Mouse (Mus musculus) stomach, embryonic 15.5 days (tissue): ENCODE data around the gene Chil6. TPM values are rescaled to one million over a fixed set of nuclear protein-coding genes. Genes with fewer than 3 reads are reported as not detected.

ENCODE experiments used
- ATAC-seq: fragments of 200-750 bp; cut with Nextera tagmentation; 2 replicates; pipeline ENCODE4 v1.8.0; 2017; ENCODE audit warnings: low read depth, moderate number of reproducible peaks, moderate TSS enrichment; ENCODE audit not compliant: insufficient read depth, low FRiP score
- H3K27ac ChIP-seq: fragments of 300-500 bp; sonication (generic); 2 replicates; pipeline ENCODE4 v1.5.1; 2015; ENCODE audit warnings: mild to moderate bottlenecking, inconsistent platforms
- H3K27me3 ChIP-seq: fragments of 300-500 bp; sonication (generic); replicated peaks from 2 replicates; pipeline ENCODE4 v1.6.1; 2015; ENCODE audit warnings: inconsistent platforms
- H3K36me3 ChIP-seq: fragments of 300-500 bp; sonication (generic); 2 replicates; pipeline ENCODE4 v1.6.1; 2015; ENCODE audit warnings: inconsistent platforms
- H3K4me1 ChIP-seq: fragments of 300-500 bp; sonication (generic); 2 replicates; pipeline ENCODE4 v1.6.1; 2015; ENCODE audit warnings: inconsistent platforms
- H3K4me2 ChIP-seq: fragments of 300-500 bp; sonication (generic); 2 replicates; pipeline ENCODE4 v1.6.1; 2015; ENCODE audit warnings: mild to moderate bottlenecking, inconsistent platforms
- H3K4me3 ChIP-seq: fragments of 300-500 bp; sonication (generic); replicated peaks from 2 replicates; pipeline ENCODE4 v1.5.1; 2015; ENCODE audit warnings: inconsistent platforms
- H3K9ac ChIP-seq: fragments of 300-500 bp; sonication (generic); 2 replicates; pipeline ENCODE4 v1.6.1; 2015; ENCODE audit warnings: inconsistent platforms
- H3K9me3 ChIP-seq: fragments of 300-500 bp; sonication (generic); 2 replicates; pipeline ENCODE4 v1.6.1; 2016; ENCODE audit warnings: inconsistent platforms
- WGBS: fragments of 180-500 bp; shearing (Covaris S2); methylation state at CpG from one replicate; pipeline ENCODE4 v1.1.7; 2015; 5-methylcytosine and 5-hydroxymethylcytosine counted together
- polyA plus RNA-seq: library from polyadenylated mRNA; unstranded; fragments of >200 nt; fragmentation: Nextera tagmentation; extraction: Ambion mirVana; gene quantifications from 2 replicates; pipeline ENCODE4 v1.2.1, GENCODE M21; 2015

Gene Chil6
- not detected in 2 replicates for polyA plus RNA-seq

GRCm38 (mm10) chr3:106406082-106406481 lies at the start of gene Chil6:
Chil6 (minus strand) TSS chr3:106406182.
- Histone ChIP-seq H3K27ac (no peak within 1 kb of the TSS), H3K27me3 (no peaks in the 10 kb centered on the region), H3K4me3 (no peak within 1 kb of the TSS), H3K9me3 (no peaks in the 10 kb centered on the region), H3K9ac (no peak within 1 kb of the TSS), H3K36me3 (no peaks in the 10 kb centered on the region), H3K4me1 (no peaks in the 10 kb centered on the region), H3K4me2 (no peak within 1 kb of the TSS)
- ATAC-seq, result no peak

- Histone ChIP-seq H3K4me3 (no peak overlapping the region), H3K27ac (no peak overlapping the region), H3K9ac (no peak overlapping the region), H3K9me3 (no peaks in the 10 kb centered on the region), H3K4me2 (no peak overlapping the region), H3K4me1 (no peaks in the 10 kb centered on the region), H3K36me3 (no peaks in the 10 kb centered on the region), H3K27me3 (no peaks in the 10 kb centered on the region)
- 71% methylated on average over 4 of the region's 4 CpGs for WGBS
- ATAC-seq, result no peak
These were observed 46.6 kb upstream of the Chil6 start for GRCm38 (mm10) chr3:106452616-106453015.

GRCm38 (mm10) chr3:106449567-106449966 lies 43.6 kb upstream of the Chil6 start:
- Histone ChIP-seq H3K9me3 (no peaks in the 10 kb centered on the region), H3K4me3 (no peak overlapping the region), H3K27ac (no peak overlapping the region), H3K4me1 (no peaks in the 10 kb centered on the region), H3K36me3 (no peaks in the 10 kb centered on the region), H3K27me3 (no peaks in the 10 kb centered on the region), H3K4me2 (no peak overlapping the region), H3K9ac (no peak overlapping the region)
- 67% methylated on average over 4 of the region's 4 CpGs for WGBS
- no peak for ATAC-seq

- ATAC-seq, result no peak
- H3K9me3 ChIP-seq, result no peaks in the 10 kb centered on the region
- no peak overlapping the region for H3K4me2 ChIP-seq
- no peak overlapping the region for H3K4me3 ChIP-seq
- H3K27ac ChIP-seq, result no peak overlapping the region
- no peaks in the 10 kb centered on the region for H3K36me3 ChIP-seq
- H3K27me3 ChIP-seq, result no peaks in the 10 kb centered on the region
- no peaks in the 10 kb centered on the region for H3K4me1 ChIP-seq
- H3K9ac ChIP-seq, result no peak overlapping the region
These were observed 43.0 kb upstream of the Chil6 start for GRCm38 (mm10) chr3:106448995-106449394.

- Histone ChIP-seq H3K4me1 (no peaks in the 10 kb centered on the region), H3K4me3 (no peak overlapping the region), H3K9ac (no peak overlapping the region), H3K27ac (no peak overlapping the region), H3K4me2 (no peak overlapping the region), H3K9me3 (no peaks in the 10 kb centered on the region), H3K36me3 (no peaks in the 10 kb centered on the region), H3K27me3 (no peaks in the 10 kb centered on the region)
- no peak for ATAC-seq
These were observed 42.6 kb upstream of the Chil6 start for GRCm38 (mm10) chr3:106448571-106448970.

Other genes with a start within 250 kb of the Chil6 start
- 1.0 and 1.3 TPM in 2 replicates for gene Chil3, start 238.6 kb downstream of the Chil6 start, polyA plus RNA-seq
- gene Chil4, start 186.7 kb downstream of the Chil6 start, polyA plus RNA-seq, result not detected in 2 replicates
- 20.2 and 20.4 TPM in 2 replicates for gene Dennd2d, start 76.2 kb upstream of the Chil6 start, polyA plus RNA-seq
- gene Dram2, start 141.6 kb upstream of the Chil6 start, polyA plus RNA-seq, result 70.3 and 82.3 TPM in 2 replicates
- 60.8 and 61.4 TPM in 2 replicates for gene Cept1, start 141.6 kb upstream of the Chil6 start, polyA plus RNA-seq